Mouse (Mus musculus): ENCODE measurements around the gene Hist1h3b. TPM values are rescaled to one million over a fixed set of nuclear protein-coding genes. Genes with fewer than 3 reads are reported as not detected.

The Hist1h3b gene
- polyA plus RNA-seq, 1 experiment from 2014 or later = 1.5 TPM

GRCm38 (mm10) chr13:23772561-23773313, 20.7 kb downstream of the Hist1h3b start:
- peak overlapping the region; percentile 51 for H3K4me2 ChIP-seq (replicated peaks; ENCODE audit: low read depth)
- H3K36me3 ChIP-seq (ENCODE audit: control insufficient read depth, insufficient read depth) = no peaks in the 10 kb centered on the region
- H3K27me3 ChIP-seq (replicated peaks; ENCODE audit: control insufficient read depth, insufficient read depth, low read length) = no peaks in the 10 kb centered on the region
- no peak overlapping the region; the same call in 1 of the 2 replicates for H3K4me3 ChIP-seq (ENCODE audit: low read depth, low read length)
- peak; percentile 45; the same call in 1 of the 2 replicates for ATAC-seq
- H3K27ac ChIP-seq (ENCODE audit: low read depth, low read length) = no peak overlapping the region
- H3K9me3 ChIP-seq (ENCODE audit: control insufficient read depth) = no peaks in the 10 kb centered on the region
- no peaks in the 10 kb centered on the region for H3K4me1 ChIP-seq (replicated peaks; ENCODE audit: control insufficient read depth, insufficient read depth, low read length)
- WGBS = 26% methylated on average over 21 of the region's 21 CpGs
- no peak for TF ChIP-seq CTCF (IDR thresholded peaks at IDR 0.05; ENCODE audit: low read depth)
- no peak overlapping the region for H3K9ac ChIP-seq (ENCODE audit: low read depth, low read length)

- no peaks in the 10 kb centered on the region for H3K36me3 ChIP-seq (ENCODE audit: control insufficient read depth, insufficient read depth)
- no peaks in the 10 kb centered on the region for H3K9me3 ChIP-seq (ENCODE audit: control insufficient read depth)
- H3K27ac ChIP-seq (ENCODE audit: low read depth, low read length) = no peak overlapping the region
- H3K4me3 ChIP-seq (ENCODE audit: low read depth, low read length) = no peak overlapping the region
- no peaks in the 10 kb centered on the region for H3K27me3 ChIP-seq (replicated peaks; ENCODE audit: control insufficient read depth, insufficient read depth, low read length)
- H3K9ac ChIP-seq (ENCODE audit: low read depth, low read length) = no peak overlapping the region
- H3K4me2 ChIP-seq (replicated peaks; ENCODE audit: low read depth) = no peak overlapping the region
- 84% methylated on average over 7 of the region's 7 CpGs for WGBS
- no peak for TF ChIP-seq CTCF (IDR thresholded peaks at IDR 0.05; ENCODE audit: low read depth)
- no peaks in the 10 kb centered on the region for H3K4me1 ChIP-seq (replicated peaks; ENCODE audit: control insufficient read depth, insufficient read depth, low read length)
- ATAC-seq = peak; percentile 59; the same call in 1 of the 2 replicates
These were observed 26.3 kb downstream of the Hist1h3b start for GRCm38 (mm10) chr13:23778339-23778738.

DNA sequence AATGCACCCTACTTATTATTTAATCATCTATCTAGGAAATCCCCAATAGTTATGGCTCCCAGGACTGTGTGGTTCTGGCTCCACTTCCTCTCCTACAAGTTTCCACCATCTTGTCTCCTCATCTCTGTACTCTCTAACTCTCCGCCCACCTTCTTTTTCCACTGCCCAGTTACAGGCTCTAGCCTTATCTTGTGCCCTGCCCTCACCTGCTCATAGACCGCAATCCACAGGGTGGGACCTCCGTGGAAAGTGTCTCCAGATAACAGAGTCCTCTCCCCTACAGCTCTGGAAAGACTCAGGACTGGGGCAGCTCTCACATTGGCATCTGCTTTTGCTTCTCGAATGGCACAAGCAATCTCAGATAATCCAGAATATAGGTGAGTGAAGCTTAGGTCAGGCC, 27.0 kb downstream of the Hist1h3b start:
- 52% methylated on average over 4 of the region's 4 CpGs for WGBS

DNA sequence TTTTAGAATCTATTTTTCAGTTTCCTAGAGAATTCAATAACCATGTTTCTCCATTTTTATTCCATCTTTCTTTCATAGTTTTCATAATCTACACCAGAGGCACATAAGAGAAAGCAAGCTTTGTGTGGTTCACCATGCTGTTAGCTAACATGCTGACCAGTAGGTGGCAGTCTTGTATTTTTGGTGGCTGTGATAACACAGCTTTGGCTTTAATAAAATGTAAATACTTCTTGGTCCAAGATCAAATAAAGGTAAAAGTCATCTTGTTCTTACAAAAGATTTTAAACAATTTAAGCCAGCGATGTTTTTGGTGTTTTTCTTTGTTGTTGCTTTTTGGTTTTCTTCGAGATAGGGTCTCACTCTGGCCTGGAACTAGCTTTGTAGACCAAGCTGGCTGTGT, 40.5 kb downstream of the Hist1h3b start:
- Histone ChIP-seq H3K9ac (ENCODE audit: low read depth, low read length) (no peak overlapping the region), H3K4me2 (replicated peaks; ENCODE audit: low read depth) (no peak overlapping the region), H3K4me3 (ENCODE audit: low read depth, low read length) (no peak overlapping the region), H3K36me3 (ENCODE audit: control insufficient read depth, insufficient read depth) (no peaks in the 10 kb centered on the region), H3K9me3 (ENCODE audit: control insufficient read depth) (no peaks in the 10 kb centered on the region), H3K27me3 (replicated peaks; ENCODE audit: control insufficient read depth, insufficient read depth, low read length) (no peaks in the 10 kb centered on the region), H3K27ac (ENCODE audit: low read depth, low read length) (no peak overlapping the region), H3K4me1 (replicated peaks; ENCODE audit: control insufficient read depth, insufficient read depth, low read length) (no peaks in the 10 kb centered on the region)
- 36% methylated on average over 2 of the region's 2 CpGs for WGBS
- no peak for ATAC-seq
- TF ChIP-seq CTCF (IDR thresholded peaks at IDR 0.05; ENCODE audit: low read depth) = peak; percentile 88

More for the DNA sequence above, 27.0 kb downstream of the Hist1h3b start:
- Histone ChIP-seq H3K9me3 (ENCODE audit: control insufficient read depth) (no peaks in the 10 kb centered on the region), H3K4me1 (replicated peaks; ENCODE audit: control insufficient read depth, insufficient read depth, low read length) (no peaks in the 10 kb centered on the region), H3K27ac (ENCODE audit: low read depth, low read length) (no peak overlapping the region), H3K27me3 (replicated peaks; ENCODE audit: control insufficient read depth, insufficient read depth, low read length) (no peaks in the 10 kb centered on the region), H3K4me2 (replicated peaks; ENCODE audit: low read depth) (no peak overlapping the region), H3K4me3 (ENCODE audit: low read depth, low read length) (no peak overlapping the region), H3K36me3 (ENCODE audit: control insufficient read depth, insufficient read depth) (no peaks in the 10 kb centered on the region), H3K9ac (ENCODE audit: low read depth, low read length) (no peak overlapping the region)
- no peak for TF ChIP-seq CTCF (IDR thresholded peaks at IDR 0.05; ENCODE audit: low read depth)
- ATAC-seq = no peak

- H3K4me3 ChIP-seq (ENCODE audit: low read depth, low read length) = no peak overlapping the region
- no peak overlapping the region for H3K9ac ChIP-seq (ENCODE audit: low read depth, low read length)
- H3K4me1 ChIP-seq (replicated peaks; ENCODE audit: control insufficient read depth, insufficient read depth, low read length) = no peaks in the 10 kb centered on the region
- 69% methylated on average over 5 of the region's 5 CpGs for WGBS
- H3K27ac ChIP-seq (ENCODE audit: low read depth, low read length) = no peak overlapping the region
- TF ChIP-seq CTCF (IDR thresholded peaks at IDR 0.05; ENCODE audit: low read depth) = no peak
- H3K9me3 ChIP-seq (ENCODE audit: control insufficient read depth) = no peaks in the 10 kb centered on the region
- H3K27me3 ChIP-seq (replicated peaks; ENCODE audit: control insufficient read depth, insufficient read depth, low read length) = no peaks in the 10 kb centered on the region
- no peaks in the 10 kb centered on the region for H3K36me3 ChIP-seq (ENCODE audit: control insufficient read depth, insufficient read depth)
- ATAC-seq = no peak
- no peak overlapping the region for H3K4me2 ChIP-seq (replicated peaks; ENCODE audit: low read depth)
These were observed 47.3 kb downstream of the Hist1h3b start for GRCm38 (mm10) chr13:23799405-23799804.

Small RNA genes within 50 kb of the gene (microRNA-seq; reads per million reads assigned to microRNA genes)
- gene Gm44314 = not detected
- not detected for gene Gm44484

Other genes with a start within 250 kb of the Hist1h3b start
- 6.1 and 8.1 TPM in 2 replicates for gene Hist1h4h, start 221.2 kb upstream of the Hist1h3b start, polyA plus RNA-seq (2015; fragmentation: Nextera tagmentation; extraction: Ambion mirVana)
- 2.7 and 3.0 TPM in 2 replicates for gene Hist1h2af, start 218.4 kb upstream of the Hist1h3b start, polyA plus RNA-seq (2015; fragmentation: Nextera tagmentation; extraction: Ambion mirVana)
- 1.2 and 2.1 TPM in 2 replicates for gene Hist1h3g, start 216.8 kb upstream of the Hist1h3b start, polyA plus RNA-seq (2015; fragmentation: Nextera tagmentation; extraction: Ambion mirVana)
- gene Hist1h2bh, start 208.9 kb upstream of the Hist1h3b start, polyA plus RNA-seq (2015; fragmentation: Nextera tagmentation; extraction: Ambion mirVana) = 0.18 and 0.23 TPM in 2 replicates
- gene Hist1h3f, start 208.2 kb upstream of the Hist1h3b start, polyA plus RNA-seq (2015; fragmentation: Nextera tagmentation; extraction: Ambion mirVana) = 0.37 TPM in 1 of 2 replicates, not detected in the other
- 0.46 TPM in 1 of 2 replicates, not detected in the other for gene Hist1h4f, start 200.6 kb upstream of the Hist1h3b start, polyA plus RNA-seq (2015; fragmentation: Nextera tagmentation; extraction: Ambion mirVana)
- gene Hist1h1d, start 199.0 kb upstream of the Hist1h3b start, polyA plus RNA-seq (2015; fragmentation: Nextera tagmentation; extraction: Ambion mirVana) = 0.13 and 0.21 TPM in 2 replicates
- gene Hist1h3e, start 189.9 kb upstream of the Hist1h3b start, polyA plus RNA-seq (2015; fragmentation: Nextera tagmentation; extraction: Ambion mirVana) = 2.2 and 2.4 TPM in 2 replicates
- gene Hist1h2ae, start 181.0 kb upstream of the Hist1h3b start, polyA plus RNA-seq (2015; fragmentation: Nextera tagmentation; extraction: Ambion mirVana) = 17.7 and 24.0 TPM in 2 replicates
- 3.1 and 4.4 TPM in 2 replicates for gene Hist1h2bg, start 180.9 kb upstream of the Hist1h3b start, polyA plus RNA-seq (2015; fragmentation: Nextera tagmentation; extraction: Ambion mirVana)
- 0.64 and 1.3 TPM in 2 replicates for gene Hist1h2bf, start 178.1 kb upstream of the Hist1h3b start, polyA plus RNA-seq (2015; fragmentation: Nextera tagmentation; extraction: Ambion mirVana)
- 0.97 and 1.3 TPM in 2 replicates for gene Hist1h2ad, start 177.9 kb upstream of the Hist1h3b start, polyA plus RNA-seq (2015; fragmentation: Nextera tagmentation; extraction: Ambion mirVana)
- 1.6 and 2.3 TPM in 2 replicates for gene Hist1h3d, start 176.5 kb upstream of the Hist1h3b start, polyA plus RNA-seq (2015; fragmentation: Nextera tagmentation; extraction: Ambion mirVana)
- 34.7 and 35.3 TPM in 2 replicates for gene Hist1h4d, start 170.7 kb upstream of the Hist1h3b start, polyA plus RNA-seq (2015; fragmentation: Nextera tagmentation; extraction: Ambion mirVana)
- gene Hist1h2be, start 131.1 kb upstream of the Hist1h3b start, polyA plus RNA-seq (2015; fragmentation: Nextera tagmentation; extraction: Ambion mirVana) = 0.30 and 0.46 TPM in 2 replicates
- 6.8 and 6.9 TPM in 2 replicates for gene Hist1h1e, start 129.7 kb upstream of the Hist1h3b start, polyA plus RNA-seq (2015; fragmentation: Nextera tagmentation; extraction: Ambion mirVana)
- gene Hist1h2ac, start 68.3 kb upstream of the Hist1h3b start, polyA plus RNA-seq (2015; fragmentation: Nextera tagmentation; extraction: Ambion mirVana) = 0.46 TPM in 2 replicates
- gene Hist1h2bc, start 68.1 kb upstream of the Hist1h3b start, polyA plus RNA-seq (2015; fragmentation: Nextera tagmentation; extraction: Ambion mirVana) = 211 and 224 TPM in 2 replicates
- gene Hist1h1t, start 56.5 kb upstream of the Hist1h3b start, polyA plus RNA-seq (2015; fragmentation: Nextera tagmentation; extraction: Ambion mirVana) = not detected in 2 replicates
- 2.9 and 3.0 TPM in 2 replicates for gene Hist1h4c, start 53.8 kb upstream of the Hist1h3b start, polyA plus RNA-seq (2015; fragmentation: Nextera tagmentation; extraction: Ambion mirVana)
- 12.5 TPM in 2 replicates for gene Hfe, start 41.4 kb upstream of the Hist1h3b start, polyA plus RNA-seq (2015; fragmentation: Nextera tagmentation; extraction: Ambion mirVana)
- gene Hist1h1c, start 13.5 kb upstream of the Hist1h3b start, polyA plus RNA-seq (2015; fragmentation: Nextera tagmentation; extraction: Ambion mirVana) = 105 and 107 TPM in 2 replicates
- 1.2 and 1.4 TPM in 2 replicates for gene Hist1h3c, start 6.7 kb upstream of the Hist1h3b start, polyA plus RNA-seq (2015; fragmentation: Nextera tagmentation; extraction: Ambion mirVana)
- gene Hist1h2bb, start 5.5 kb upstream of the Hist1h3b start, polyA plus RNA-seq (2015; fragmentation: Nextera tagmentation; extraction: Ambion mirVana) = 0.37 and 0.48 TPM in 2 replicates
- 11.7 and 12.1 TPM in 2 replicates for gene Hist1h2ab, start 1.1 kb upstream of the Hist1h3b start, polyA plus RNA-seq (2015; fragmentation: Nextera tagmentation; extraction: Ambion mirVana)
- gene Hist1h4b, start 4.7 kb downstream of the Hist1h3b start, polyA plus RNA-seq (2015; fragmentation: Nextera tagmentation; extraction: Ambion mirVana) = 0.76 and 1.4 TPM in 2 replicates
- 0.43 TPM in 1 of 2 replicates, not detected in the other for gene Hist1h4a, start 9.0 kb downstream of the Hist1h3b start, polyA plus RNA-seq (2015; fragmentation: Nextera tagmentation; extraction: Ambion mirVana)
- gene Hist1h3a, start 10.1 kb downstream of the Hist1h3b start, polyA plus RNA-seq (2015; fragmentation: Nextera tagmentation; extraction: Ambion mirVana) = 4.1 and 4.5 TPM in 2 replicates
- 0.60 and 0.85 TPM in 2 replicates for gene Hist1h1a, start 11.4 kb downstream of the Hist1h3b start, polyA plus RNA-seq (2015; fragmentation: Nextera tagmentation; extraction: Ambion mirVana)
- gene Trim38, start 17.6 kb downstream of the Hist1h3b start, polyA plus RNA-seq (2015; fragmentation: Nextera tagmentation; extraction: Ambion mirVana) = 0.10 TPM in 1 of 2 replicates, not detected in the other
- gene Slc17a2, start 54.7 kb downstream of the Hist1h3b start, polyA plus RNA-seq (2015; fragmentation: Nextera tagmentation; extraction: Ambion mirVana) = 0.05 TPM in 1 of 2 replicates, not detected in the other
- gene Slc17a3, start 87.2 kb downstream of the Hist1h3b start, polyA plus RNA-seq (2015; fragmentation: Nextera tagmentation; extraction: Ambion mirVana) = 0.09 and 0.12 TPM in 2 replicates
- gene Slc17a1, start 115.5 kb downstream of the Hist1h3b start, polyA plus RNA-seq (2015; fragmentation: Nextera tagmentation; extraction: Ambion mirVana) = 0.68 and 0.98 TPM in 2 replicates
- gene Slc17a4, start 162.7 kb downstream of the Hist1h3b start, polyA plus RNA-seq (2015; fragmentation: Nextera tagmentation; extraction: Ambion mirVana) = 31.3 and 39.0 TPM in 2 replicates
- not detected in 2 replicates for gene Hist1h2ba, start 181.9 kb downstream of the Hist1h3b start, polyA plus RNA-seq (2015; fragmentation: Nextera tagmentation; extraction: Ambion mirVana)
- not detected in 2 replicates for gene Hist1h2aa, start 182.2 kb downstream of the Hist1h3b start, polyA plus RNA-seq (2015; fragmentation: Nextera tagmentation; extraction: Ambion mirVana)
- 7.1 and 9.0 TPM in 2 replicates for gene Scgn, start 238.9 kb downstream of the Hist1h3b start, polyA plus RNA-seq (2015; fragmentation: Nextera tagmentation; extraction: Ambion mirVana)

Data from intestine, postnatal 0 days (tissue).